Mouse (Mus musculus) WW6 (cell line): ENCODE data around the gene Sptbn4.

Experiments used
- DNase-seq: peaks from one replicate; pipeline ENCODE4 v3.0.0-alpha.2; 2013; ENCODE audit warnings: low read depth, low spot score

Sptbn4 gene

GRCm38 (mm10) chr7:27354144-27354543 lies 93.3 kb downstream of the Sptbn4 start:
- DNase-seq: no peak

GRCm38 (mm10) chr7:27345444-27345843 lies 102.0 kb downstream of the Sptbn4 start:
- DNase-seq: no peak

- DNase-seq: no peak
Observed at GRCm38 (mm10) chr7:27342595-27342994, 104.9 kb downstream of the Sptbn4 start.

- DNase-seq: no peak
Observed at GRCm38 (mm10) chr7:27339519-27339918, 108.0 kb downstream of the Sptbn4 start.

GRCm38 (mm10) chr7:27339114-27339513 lies 108.4 kb downstream of the Sptbn4 start:
- no peak for DNase-seq

- DNase-seq: no peak
Observed at GRCm38 (mm10) chr7:27337175-27337853, 110.2 kb downstream of the Sptbn4 start, which contains the start of gene Ltbp4. TSS of gene Ltbp4 (minus strand) at chr7:27337692.

- no peak for DNase-seq
Observed at GRCm38 (mm10) chr7:27335928-27336823, 111.3 kb downstream of the Sptbn4 start.

GRCm38 (mm10) chr7:27335011-27335720 lies 112.3 kb downstream of the Sptbn4 start:
- DNase-seq: no peak

GRCm38 (mm10) chr7:27334405-27334911 lies 113.0 kb downstream of the Sptbn4 start:
- DNase-seq: no peak

GRCm38 (mm10) chr7:27333316-27333941 lies 114.1 kb downstream of the Sptbn4 start:
- DNase-seq: no peak

GRCm38 (mm10) chr7:27332353-27333199 lies 114.9 kb downstream of the Sptbn4 start:
- no peak for DNase-seq

DNA sequence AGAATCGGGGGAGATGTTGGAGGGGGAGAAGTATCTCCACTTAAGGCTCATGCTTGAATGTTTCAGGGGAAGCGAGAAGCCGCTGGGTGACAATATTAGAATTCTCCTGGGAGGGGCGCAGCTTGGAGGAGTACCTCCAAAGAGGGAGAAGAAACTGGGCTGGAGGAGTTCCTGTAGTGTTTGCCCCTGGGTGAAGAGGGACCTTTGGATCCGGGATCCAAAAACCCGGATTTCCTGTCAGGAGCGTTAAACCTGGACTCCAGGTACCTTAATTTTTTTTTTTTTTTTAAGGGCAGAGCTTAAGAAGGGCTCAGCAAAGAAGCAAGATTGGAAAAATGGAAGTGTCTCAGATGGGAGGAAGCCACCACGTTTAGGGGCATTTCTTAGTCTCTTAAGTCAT lies 115.6 kb downstream of the Sptbn4 start:
- no peak for DNase-seq

GRCm38 (mm10) chr7:27331541-27331851 lies 116.0 kb downstream of the Sptbn4 start:
- no peak for DNase-seq

DNA sequence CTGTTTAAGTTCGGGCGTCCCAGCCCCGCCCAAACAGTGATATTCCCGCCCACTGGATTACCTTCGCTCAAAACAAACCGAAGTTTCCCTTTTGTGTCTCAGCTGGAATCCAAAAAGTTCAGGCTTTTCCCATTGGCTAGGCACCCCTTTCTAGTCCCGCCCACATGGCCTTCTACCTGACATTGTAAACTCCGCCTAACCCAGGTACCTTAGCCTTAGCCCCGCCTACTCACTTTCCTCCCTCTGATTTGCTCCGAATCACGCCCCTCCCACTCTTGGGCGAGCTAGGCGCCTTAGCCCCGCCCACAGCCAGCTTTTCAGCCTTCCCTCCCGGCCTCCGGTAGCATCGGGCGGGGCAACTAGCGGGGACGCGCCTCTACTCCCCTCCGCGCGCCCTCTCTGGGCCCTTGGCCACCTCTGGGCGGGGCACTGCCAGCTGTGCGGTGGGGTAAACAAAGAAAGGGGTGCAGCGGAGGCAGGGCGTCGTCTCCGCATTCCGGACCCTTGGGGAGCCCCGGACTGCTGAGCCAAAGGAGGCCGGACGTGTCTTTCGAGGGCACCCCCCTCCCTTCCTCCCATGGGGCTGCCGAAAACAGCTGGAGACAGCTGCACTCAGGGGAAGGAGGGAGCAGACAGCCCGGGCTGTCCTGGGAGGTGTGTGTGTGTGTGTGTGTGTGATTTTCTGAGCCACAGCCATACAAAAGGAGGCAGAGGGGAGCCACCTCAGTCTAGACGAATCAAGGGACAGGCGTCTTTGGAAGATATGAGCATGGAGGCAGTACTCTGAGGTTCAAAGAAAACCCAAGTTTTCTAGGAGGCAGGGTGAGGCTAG lies 116.6 kb downstream of the Sptbn4 start:
- DNase-seq: peak; percentile 99

DNA sequence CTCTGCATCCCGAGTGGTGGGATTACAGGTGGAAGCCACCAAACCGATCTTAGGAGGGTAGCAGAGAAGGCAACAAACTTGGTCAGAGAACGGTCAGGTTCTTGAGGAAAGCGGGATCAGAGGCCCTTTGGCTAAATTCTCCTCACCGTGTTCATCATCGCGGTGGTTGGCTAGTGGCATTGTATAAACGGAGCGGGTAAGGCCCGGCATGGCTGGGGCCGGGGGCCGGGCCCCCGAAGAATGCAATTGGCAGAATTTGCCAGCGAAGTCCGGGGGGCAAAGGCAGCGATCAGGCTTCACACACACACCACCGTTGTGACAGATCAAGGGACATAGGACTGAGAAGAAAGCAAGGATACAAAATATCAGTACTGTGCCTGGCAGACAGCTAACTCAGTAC lies 117.5 kb downstream of the Sptbn4 start:
- no peak for DNase-seq

- DNase-seq: no peak
Observed at GRCm38 (mm10) chr7:27329326-27329947, 118.0 kb downstream of the Sptbn4 start.

- no peak for DNase-seq
Observed at GRCm38 (mm10) chr7:27328648-27329047, 118.8 kb downstream of the Sptbn4 start.

- DNase-seq: no peak
Observed at GRCm38 (mm10) chr7:27328161-27328560, 119.3 kb downstream of the Sptbn4 start.

- no peak for DNase-seq
Observed at GRCm38 (mm10) chr7:27327500-27327899, 120.0 kb downstream of the Sptbn4 start.
